Mouse (Mus musculus): ENCODE results near the gene Chit1. TPM values are rescaled to one million over a fixed set of nuclear protein-coding genes. Genes with fewer than 3 reads are reported as not detected.
A peak's percentile ranks its signal among the peaks of the same experiment; 100 is the strongest.

Gene Chit1
- polyA plus RNA-seq, 1 experiment from 2014 or later = not detected

DNA sequence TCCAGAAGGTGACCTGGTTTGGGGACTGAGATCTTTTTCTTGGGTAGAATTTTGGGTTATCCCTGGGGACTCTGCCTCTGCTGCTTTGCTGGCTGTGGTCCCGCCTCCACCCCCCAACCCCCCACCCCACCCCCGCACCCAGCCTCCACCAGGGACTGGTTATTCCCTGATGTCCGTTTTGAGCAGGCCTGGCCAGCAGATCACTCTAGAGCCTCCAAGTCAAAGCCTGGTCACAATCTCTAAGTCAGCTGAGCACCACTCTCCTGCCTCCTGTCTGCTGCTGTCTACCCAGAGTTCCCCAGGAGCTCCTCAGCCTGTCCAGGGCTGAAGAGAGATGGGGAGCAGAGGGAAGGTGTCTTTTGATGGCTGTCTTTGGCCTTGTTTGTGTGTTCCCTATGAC is 25.3 kb downstream of the Chit1 start:
- Histone ChIP-seq H3K27ac (replicated peaks) (no peak overlapping the region), H3K4me3 (no peak overlapping the region), H3K4me1 (no peaks in the 10 kb centered on the region), H3K36me3 (no peaks in the 10 kb centered on the region), H3K9me3 (replicated peaks) (no peaks in the 10 kb centered on the region), H3K27me3 (ENCODE audit: low read depth, poor library complexity, severe bottlenecking) (peaks cover 4% of the 10 kb centered on the region; the same call in 1 of the 2 replicates)
- DNase-seq (ENCODE audit: low spot score) = no peak
- WGBS = 60% methylated on average over 3 of the region's 3 CpGs

DNA sequence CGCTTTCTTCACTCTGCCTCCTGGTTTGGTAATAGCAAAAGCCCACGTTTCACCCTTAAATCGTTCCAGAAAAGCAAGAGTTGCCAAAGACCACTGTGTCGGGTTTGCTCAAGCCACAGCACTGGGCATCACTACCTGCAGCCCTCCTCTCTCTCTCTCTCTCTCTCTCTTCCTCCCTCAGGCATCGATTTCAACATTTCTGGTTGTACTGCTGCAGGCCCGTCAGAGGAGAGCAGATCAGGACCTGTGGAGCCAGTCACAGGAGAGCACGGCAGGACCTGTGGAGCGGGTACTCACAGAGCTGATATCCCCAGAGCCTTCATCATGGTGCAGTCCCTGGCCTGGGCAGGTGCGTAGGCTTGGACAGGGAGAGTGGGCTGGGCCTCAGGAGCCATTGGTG is 27.4 kb downstream of the Chit1 start:
- H3K4me1 ChIP-seq = peaks cover 12% of the 10 kb centered on the region
- 86% methylated on average over 9 of the region's 9 CpGs for WGBS
- peaks cover 4% of the 10 kb centered on the region; the same call in 1 of the 2 replicates for H3K27me3 ChIP-seq (ENCODE audit: low read depth, poor library complexity, severe bottlenecking)
- no peak for DNase-seq (ENCODE audit: low spot score)
- 0 out of 2 replicates have a peak overlapping the region, but pooled peaks have one; percentile 2 for H3K27ac ChIP-seq (replicated peaks)
- H3K36me3 ChIP-seq = no peaks in the 10 kb centered on the region
- H3K4me3 ChIP-seq = no peak overlapping the region
- no peaks in the 10 kb centered on the region for H3K9me3 ChIP-seq (replicated peaks)

DNA sequence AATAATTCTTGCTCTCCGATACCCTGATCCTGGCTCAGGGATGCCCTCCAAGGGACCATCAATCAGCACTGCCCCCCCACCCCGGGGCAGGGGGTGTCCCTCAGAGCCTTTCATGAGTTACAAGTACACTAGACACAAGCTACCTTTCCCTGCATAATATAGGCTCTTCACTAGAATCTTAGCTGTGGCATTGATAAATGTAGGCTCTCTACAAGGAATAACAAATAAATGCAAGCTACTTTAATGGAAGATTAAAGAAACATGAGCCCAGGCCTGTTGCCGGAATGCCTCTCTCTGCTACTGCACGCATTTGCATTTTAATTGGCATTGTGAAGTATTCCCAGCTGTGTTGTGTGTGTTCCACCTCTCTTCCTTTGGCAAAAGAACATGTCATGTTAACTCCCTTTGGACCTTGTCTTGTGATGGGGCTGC is 31.3 kb downstream of the Chit1 start:
- H3K27ac ChIP-seq (replicated peaks) = no peak overlapping the region; the same call in 1 of the 2 replicates
- no peak overlapping the region for H3K4me3 ChIP-seq
- no peak for DNase-seq (ENCODE audit: low spot score)
- no peaks in the 10 kb centered on the region for H3K36me3 ChIP-seq
- 59% methylated on average over 4 of the region's 4 CpGs for WGBS
- H3K9me3 ChIP-seq (replicated peaks) = no peaks in the 10 kb centered on the region
- H3K4me1 ChIP-seq = peaks cover 15% of the 10 kb centered on the region
- H3K27me3 ChIP-seq (ENCODE audit: low read depth, poor library complexity, severe bottlenecking) = peaks cover 4% of the 10 kb centered on the region

DNA sequence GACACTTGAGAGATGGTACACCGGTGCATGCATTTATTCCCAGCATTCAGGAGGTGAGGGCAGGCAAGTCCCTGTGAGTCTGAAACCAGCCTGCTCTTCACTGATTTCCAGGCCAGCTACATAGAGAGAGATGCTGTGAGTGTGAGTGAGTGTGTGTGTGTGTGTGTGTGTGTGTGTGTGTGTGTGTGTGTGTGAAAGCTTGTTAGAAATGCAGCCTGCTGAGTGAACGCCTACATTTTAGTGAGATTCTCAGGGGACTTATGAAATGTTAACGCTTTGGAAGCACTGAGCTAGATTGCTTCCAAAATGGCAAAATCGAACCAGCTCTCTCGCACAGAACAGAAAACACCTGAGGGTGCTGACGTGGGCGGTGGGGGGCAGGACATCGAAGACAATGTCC is 35.0 kb downstream of the Chit1 start:
- H3K4me1 ChIP-seq = peaks cover 15% of the 10 kb centered on the region
- no peak overlapping the region for H3K4me3 ChIP-seq
- H3K27me3 ChIP-seq (ENCODE audit: low read depth, poor library complexity, severe bottlenecking) = no peaks in the 10 kb centered on the region; the same call in 1 of the 2 replicates
- no peaks in the 10 kb centered on the region for H3K36me3 ChIP-seq
- no peaks in the 10 kb centered on the region for H3K9me3 ChIP-seq (replicated peaks)
- DNase-seq (ENCODE audit: low spot score) = no peak
- H3K27ac ChIP-seq (replicated peaks) = no peak overlapping the region
- 84% methylated on average over 8 of the region's 8 CpGs for WGBS

- Histone ChIP-seq H3K4me1 (no peaks in the 10 kb centered on the region), H3K36me3 (no peaks in the 10 kb centered on the region), H3K27me3 (ENCODE audit: low read depth, poor library complexity, severe bottlenecking) (peaks cover 10% of the 10 kb centered on the region), H3K4me3 (no peak overlapping the region), H3K27ac (replicated peaks) (no peak overlapping the region), H3K9me3 (replicated peaks) (no peaks in the 10 kb centered on the region; the same call in 1 of the 2 replicates)
- 77% methylated on average over 8 of the region's 8 CpGs for WGBS
- no peak for DNase-seq (ENCODE audit: low spot score)
Observed at GRCm38 (mm10) chr1:134150076-134150475, 39.0 kb downstream of the Chit1 start.

DNA sequence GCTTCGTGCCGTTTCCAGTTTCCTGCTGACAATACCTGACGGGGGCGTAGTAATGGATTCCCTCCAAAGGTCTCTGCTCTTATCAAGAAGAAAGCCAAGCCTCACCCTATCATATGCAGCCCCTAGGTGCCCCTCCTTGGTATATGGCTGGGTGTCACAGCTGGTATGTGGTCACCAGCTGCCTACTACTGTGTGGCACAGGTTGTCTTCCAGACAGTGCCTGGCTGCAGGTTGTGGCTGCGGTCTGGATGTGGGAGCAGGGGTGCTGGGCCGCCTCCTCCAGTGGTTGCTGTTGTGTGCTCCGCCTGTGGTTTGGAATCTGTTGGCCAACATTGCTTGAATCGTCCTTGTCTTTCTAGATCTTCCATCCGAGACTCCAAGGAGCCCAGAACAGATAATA is 39.7 kb downstream of the Chit1 start:
- no peak overlapping the region for H3K4me3 ChIP-seq

GRCm38 (mm10) chr1:134151655-134152412 is 40.8 kb downstream of the Chit1 start:
- peaks cover 10% of the 10 kb centered on the region; the same call in 1 of the 2 replicates for H3K27me3 ChIP-seq (ENCODE audit: low read depth, poor library complexity, severe bottlenecking)
- no peaks in the 10 kb centered on the region; the same call in 1 of the 2 replicates for H3K9me3 ChIP-seq (replicated peaks)
- no peak overlapping the region for H3K4me3 ChIP-seq
- peak; percentile 82 for DNase-seq (ENCODE audit: low spot score)
- no peak overlapping the region for H3K27ac ChIP-seq (replicated peaks)
- H3K36me3 ChIP-seq = no peaks in the 10 kb centered on the region
- 40% methylated on average over 13 of the region's 13 CpGs for whole genome bisulfite sequencing
- H3K4me1 ChIP-seq = no peaks in the 10 kb centered on the region

More for the DNA sequence above, 39.7 kb downstream of the Chit1 start:
- 86% methylated on average over 9 of the region's 9 CpGs for WGBS
- Histone ChIP-seq H3K27me3 (ENCODE audit: low read depth, poor library complexity, severe bottlenecking) (peaks cover 10% of the 10 kb centered on the region; the same call in 1 of the 2 replicates), H3K9me3 (replicated peaks) (no peaks in the 10 kb centered on the region; the same call in 1 of the 2 replicates), H3K4me1 (no peaks in the 10 kb centered on the region), H3K36me3 (no peaks in the 10 kb centered on the region), H3K27ac (replicated peaks) (no peak overlapping the region)
- no peak for DNase-seq (ENCODE audit: low spot score)

GRCm38 (mm10) chr1:134152626-134153590 is 41.9 kb downstream of the Chit1 start:
- Histone ChIP-seq H3K4me3 (no peak overlapping the region), H3K27me3 (ENCODE audit: low read depth, poor library complexity, severe bottlenecking) (peaks cover 10% of the 10 kb centered on the region; the same call in 1 of the 2 replicates), H3K4me1 (no peaks in the 10 kb centered on the region), H3K27ac (replicated peaks) (no peak overlapping the region; the same call in 1 of the 2 replicates), H3K9me3 (replicated peaks) (no peaks in the 10 kb centered on the region; the same call in 1 of the 2 replicates), H3K36me3 (no peaks in the 10 kb centered on the region)
- 79% methylated on average over 21 of the region's 21 CpGs for WGBS
- DNase-seq (ENCODE audit: low spot score) = no peak

DNA sequence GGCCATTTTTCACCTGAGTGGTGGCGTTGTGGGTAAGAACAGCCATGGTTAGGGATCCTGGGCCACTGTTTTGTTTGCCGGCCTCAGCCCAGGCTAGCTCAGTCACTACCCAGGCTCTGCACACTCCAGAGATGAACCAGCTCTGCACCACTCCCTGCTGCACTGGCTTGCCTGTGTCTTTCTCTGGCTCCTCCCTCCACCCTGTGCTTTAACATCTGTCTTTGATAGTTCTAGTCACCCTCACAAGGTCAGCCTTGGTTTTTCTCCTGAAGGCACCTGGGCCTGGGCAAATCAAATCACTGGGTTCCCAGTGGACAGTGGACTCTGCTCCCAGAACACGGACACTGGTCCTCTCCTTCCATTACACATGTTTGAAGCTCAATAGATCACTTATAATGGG is 43.1 kb downstream of the Chit1 start:
- no peaks in the 10 kb centered on the region for H3K4me1 ChIP-seq
- WGBS = 90% methylated on average over 3 of the region's 3 CpGs
- H3K27ac ChIP-seq (replicated peaks) = no peak overlapping the region
- no peaks in the 10 kb centered on the region for H3K36me3 ChIP-seq
- no peak overlapping the region for H3K4me3 ChIP-seq
- no peaks in the 10 kb centered on the region; the same call in 1 of the 2 replicates for H3K9me3 ChIP-seq (replicated peaks)
- peaks cover 10% of the 10 kb centered on the region; the same call in 1 of the 2 replicates for H3K27me3 ChIP-seq (ENCODE audit: low read depth, poor library complexity, severe bottlenecking)
- DNase-seq (ENCODE audit: low spot score) = no peak

DNA sequence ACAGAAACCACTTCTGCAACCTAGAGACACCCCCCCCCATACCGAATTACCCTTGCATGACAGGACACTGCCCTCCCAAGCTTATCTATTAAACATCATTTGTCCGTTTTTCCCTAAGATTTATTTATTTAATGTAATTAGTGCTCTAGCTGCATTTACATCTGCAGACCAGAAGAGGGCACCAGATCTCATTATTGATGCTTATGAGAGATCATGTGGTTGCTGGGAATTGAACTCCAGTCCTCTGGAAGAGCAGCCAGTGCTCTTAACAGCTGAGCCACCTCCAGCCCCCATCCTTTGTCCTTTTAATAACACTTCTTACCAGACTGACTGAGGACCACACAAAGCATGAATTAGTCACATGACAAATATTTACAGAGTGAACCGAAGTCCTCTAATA is 43.6 kb downstream of the Chit1 start:
- no peak overlapping the region for H3K27ac ChIP-seq (replicated peaks)
- WGBS = 60% methylated on average over 3 of the region's 3 CpGs
- H3K4me3 ChIP-seq = no peak overlapping the region
- H3K9me3 ChIP-seq (replicated peaks) = no peaks in the 10 kb centered on the region; the same call in 1 of the 2 replicates
- H3K36me3 ChIP-seq = no peaks in the 10 kb centered on the region
- no peaks in the 10 kb centered on the region for H3K4me1 ChIP-seq
- no peak for DNase-seq (ENCODE audit: low spot score)
- H3K27me3 ChIP-seq (ENCODE audit: low read depth, poor library complexity, severe bottlenecking) = peaks cover 14% of the 10 kb centered on the region

- Histone ChIP-seq H3K27me3 (ENCODE audit: low read depth, poor library complexity, severe bottlenecking) (peaks cover 21% of the 10 kb centered on the region), H3K4me1 (peaks cover 22% of the 10 kb centered on the region), H3K36me3 (no peaks in the 10 kb centered on the region), H3K9me3 (replicated peaks) (no peaks in the 10 kb centered on the region; the same call in 1 of the 2 replicates), H3K27ac (replicated peaks) (no peak overlapping the region), H3K4me3 (no peak overlapping the region)
- DNase-seq (ENCODE audit: low spot score) = no peak
- 92% methylated on average over 3 of the region's 3 CpGs for WGBS
Observed at GRCm38 (mm10) chr1:134160404-134160803, 49.4 kb downstream of the Chit1 start.

DNA sequence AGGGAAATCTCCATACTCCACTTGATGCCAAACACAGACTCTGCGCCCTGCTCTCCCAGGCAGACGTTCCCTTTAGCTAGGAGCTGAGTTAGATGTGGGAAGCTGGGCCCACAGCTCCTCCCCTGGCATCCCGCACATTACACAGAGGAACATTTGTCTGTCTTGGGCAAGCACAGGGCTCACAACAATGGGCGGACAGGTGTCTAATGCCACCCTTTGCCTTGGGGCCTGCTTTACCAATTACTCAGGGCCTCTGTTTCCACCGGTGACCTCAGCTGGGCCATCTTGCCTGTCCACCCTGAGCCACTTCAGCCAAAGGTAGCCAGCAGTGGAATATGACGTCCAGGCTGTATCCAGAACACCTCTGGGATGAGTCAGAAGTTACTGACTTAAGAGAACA is 50.4 kb downstream of the Chit1 start:
- peaks cover 21% of the 10 kb centered on the region for H3K27me3 ChIP-seq (ENCODE audit: low read depth, poor library complexity, severe bottlenecking)
- H3K4me1 ChIP-seq = peaks cover 22% of the 10 kb centered on the region
- H3K4me3 ChIP-seq = no peak overlapping the region
- no peaks in the 10 kb centered on the region; the same call in 1 of the 2 replicates for H3K9me3 ChIP-seq (replicated peaks)
- no peaks in the 10 kb centered on the region for H3K36me3 ChIP-seq
- H3K27ac ChIP-seq (replicated peaks) = no peak overlapping the region
- DNase-seq (ENCODE audit: low spot score) = no peak
- WGBS = 79% methylated on average over 6 of the region's 6 CpGs
